In the genomic region with DNA sequence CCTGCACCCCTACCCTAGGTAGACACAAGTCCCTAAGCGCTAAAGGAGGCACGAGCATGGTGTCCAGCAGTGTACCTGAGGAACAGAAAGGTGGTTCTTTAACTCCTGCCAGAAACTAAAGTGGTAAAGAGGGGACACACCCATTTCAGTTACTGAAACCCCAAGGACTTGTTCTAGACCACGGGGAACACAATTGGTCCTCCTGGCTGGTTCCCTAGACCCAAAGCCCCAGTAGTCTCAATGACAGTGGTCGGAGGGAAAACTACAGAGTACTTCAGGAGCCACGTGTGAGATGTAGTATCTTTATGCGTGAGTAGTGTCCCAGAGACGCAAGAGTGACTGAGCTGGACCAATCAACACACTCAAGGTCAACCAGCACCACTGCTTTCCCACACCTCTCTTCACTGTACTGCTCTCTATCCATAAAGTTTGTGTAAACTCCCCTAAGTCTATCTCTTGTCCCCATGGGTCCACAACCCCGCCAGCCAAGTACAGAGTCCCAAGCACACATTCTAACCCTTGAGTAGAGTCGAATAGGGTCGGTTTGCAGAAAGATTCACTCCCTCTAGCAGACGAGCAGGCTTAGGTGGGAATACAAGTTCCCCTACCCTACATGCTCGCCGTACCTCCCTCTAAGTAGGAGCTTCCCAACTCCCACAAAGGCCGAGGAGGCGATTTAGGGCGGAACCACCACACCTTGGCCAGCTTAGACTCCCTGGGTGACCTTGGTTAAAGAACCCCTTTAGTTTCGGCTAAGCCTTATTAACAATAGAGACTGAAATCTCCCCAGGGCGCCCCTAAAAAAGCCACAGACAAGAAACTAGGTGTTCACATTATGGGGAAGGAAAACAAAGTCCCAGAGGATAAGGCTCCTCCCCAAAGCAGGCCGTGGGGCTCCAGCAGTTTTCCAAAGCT, we compare ENCODE assay signal across 8 mouse cellular contexts. TPM values are rescaled to one million over a fixed set of nuclear protein-coding genes. Genes with fewer than 3 reads are reported as not detected.
DNase-seq lines count a peak whose midpoint lies in the region; ATAC-seq lines count a peak whose summit lies in the region.

No protein-coding gene starts in this region.

- H3K27ac ChIP-seq in lung, embryonic 16.5 days (ENCODE audit: low read length) = peak overlapping the region; percentile 99
- H3K27ac ChIP-seq in hindbrain, embryonic 11.5 days (ENCODE audit: low read depth, low read length) = peak overlapping the region; percentile 97
- peak overlapping the region; percentile 99 for H3K27ac ChIP-seq in midbrain, embryonic 10.5 days (replicated peaks)

- 3% methylated on average over 19 of the region's 19 CpGs for WGBS in lung, embryonic 16.5 days
- 8% methylated on average over 19 of the region's 19 CpGs for WGBS in hindbrain, embryonic 11.5 days
- WGBS in midbrain, embryonic 10.5 days = 9% methylated on average over 19 of the region's 19 CpGs

- no peak for DNase-seq in lung, postnatal 36 days
- peak; percentile 46 for DNase-seq in embryo, embryonic 10.5 days (ENCODE audit: low spot score)
- no peak for DNase-seq in hindbrain, embryonic 11.5 days (ENCODE audit: low spot score)
- DNase-seq in midbrain, embryonic 10.5 days (ENCODE audit: low spot score) = no peak
- DNase-seq in T-cell, adult 2 months (ENCODE audit: low spot score) = no peak
- DNase-seq in left cerebral cortex, adult 9 months (ENCODE audit: low spot score in 2 of 2) = no peak
- no peak for DNase-seq in thymus, postnatal 4 days

- peak overlapping the region; percentile 90 for H3K4me3 ChIP-seq in lung, embryonic 16.5 days (ENCODE audit: low read length)
- peak overlapping the region; percentile 97 for H3K4me3 ChIP-seq in hindbrain, embryonic 11.5 days (ENCODE audit: low read depth, low read length)
- H3K4me3 ChIP-seq in midbrain, embryonic 10.5 days = peak overlapping the region; percentile 81

- H3K9ac ChIP-seq in lung, embryonic 16.5 days (ENCODE audit: low read length) = peak overlapping the region; percentile 94
- H3K9ac ChIP-seq in hindbrain, embryonic 11.5 days (ENCODE audit: low read depth, low read length) = peak overlapping the region; percentile 99

- H3K4me1 ChIP-seq in lung, embryonic 16.5 days (replicated peaks; ENCODE audit: control insufficient read depth, insufficient read depth, low read length) = peaks cover 23% of the 10 kb centered on the region
- peaks cover 9% of the 10 kb centered on the region; the same call in 1 of the 2 replicates for H3K4me1 ChIP-seq in hindbrain, embryonic 11.5 days (replicated peaks; ENCODE audit: control insufficient read depth, insufficient read depth, low read length)
- H3K4me1 ChIP-seq in midbrain, embryonic 10.5 days = peaks cover 54% of the 10 kb centered on the region

- ATAC-seq in lung, embryonic 16.5 days (ENCODE audit: low read depth) = no peak
- no peak for ATAC-seq in hindbrain, embryonic 11.5 days (ENCODE audit: low FRiP score)

- H3K4me2 ChIP-seq in lung, embryonic 16.5 days (ENCODE audit: low read depth, low read length) = peak overlapping the region; percentile 88
- H3K4me2 ChIP-seq in hindbrain, embryonic 11.5 days (replicated peaks; ENCODE audit: low read depth, low read length) = peak overlapping the region; percentile 89

- H3K9me3 ChIP-seq in lung, embryonic 16.5 days (ENCODE audit: control insufficient read depth, low read length) = no peaks in the 10 kb centered on the region
- no peaks in the 10 kb centered on the region for H3K9me3 ChIP-seq in hindbrain, embryonic 11.5 days (ENCODE audit: control insufficient read depth, low read length)
- no peaks in the 10 kb centered on the region for H3K9me3 ChIP-seq in midbrain, embryonic 10.5 days (replicated peaks)

- H3K36me3 ChIP-seq in lung, embryonic 16.5 days (ENCODE audit: control insufficient read depth, insufficient read depth, low read length) = peaks cover 22% of the 10 kb centered on the region
- peaks cover 20% of the 10 kb centered on the region for H3K36me3 ChIP-seq in hindbrain, embryonic 11.5 days (ENCODE audit: control insufficient read depth, insufficient read depth, low read length)
- H3K36me3 ChIP-seq in midbrain, embryonic 10.5 days = peaks cover 42% of the 10 kb centered on the region

- H3K27me3 ChIP-seq in lung, embryonic 16.5 days (ENCODE audit: control insufficient read depth, insufficient read depth, low read depth, low read length) = no peaks in the 10 kb centered on the region
- H3K27me3 ChIP-seq in hindbrain, embryonic 11.5 days (ENCODE audit: control insufficient read depth, insufficient read depth, low read length) = no peaks in the 10 kb centered on the region
- H3K27me3 ChIP-seq in midbrain, embryonic 10.5 days (ENCODE audit: low read depth, poor library complexity, severe bottlenecking) = no peaks in the 10 kb centered on the region

RNA-seq across cellular contexts. Expression of a gene that starts 7.3 kb away (rescaled TPM):
- 44.7 and 49.4 TPM in 2 replicates for polyA plus RNA-seq in lung, embryonic 16.5 days (2015; fragmentation: Nextera tagmentation; extraction: Ambion mirVana)
- polyA plus RNA-seq in hindbrain, embryonic 11.5 days (2014; fragmentation: Nextera tagmentation; extraction: Ambion mirVana) = 99.1 and 115 TPM in 2 replicates
- polyA plus RNA-seq in midbrain, embryonic 10.5 days (2016; fragmentation: Nextera tagmentation; extraction: Ambion mirVana) = 90.1 and 98.8 TPM in 2 replicates

RNA-seq across cellular contexts. Expression of a gene that starts 14.9 kb away (rescaled TPM):
- polyA plus RNA-seq in lung, embryonic 16.5 days (2015; fragmentation: Nextera tagmentation; extraction: Ambion mirVana) = 0.30 TPM in 1 of 2 replicates, not detected in the other
- polyA plus RNA-seq in hindbrain, embryonic 11.5 days (2014; fragmentation: Nextera tagmentation; extraction: Ambion mirVana) = not detected in 2 replicates
- polyA plus RNA-seq in midbrain, embryonic 10.5 days (2016; fragmentation: Nextera tagmentation; extraction: Ambion mirVana) = not detected in 2 replicates
